Comparison of ENCODE assay signal across 8 mouse cellular contexts in genomic region chr6:88199001-88199717, GRCm38 (mm10). TPM values are rescaled to one million over a fixed set of nuclear protein-coding genes. Genes with fewer than 3 reads are reported as not detected.
DNase-seq lines count a peak whose midpoint lies in the region; ATAC-seq and TF ChIP-seq lines count a peak whose summit lies in the region.

No protein-coding gene starts in this region.

- peak overlapping the region; percentile 42 for H3K4me3 ChIP-seq in kidney, adult 2 months (ENCODE audit: insufficient read depth, low read depth, low read length)
- peak overlapping the region; percentile 66 for H3K4me3 ChIP-seq in embryonic facial prominence, embryonic 10.5 days
- peak overlapping the region; percentile 41 for H3K4me3 ChIP-seq in hindbrain, embryonic 13.5 days
- H3K4me3 ChIP-seq in macrophage (ENCODE audit: inconsistent target) = peak overlapping the region; percentile 12; the same call in 1 of the 2 replicates

- no peak for DNase-seq in kidney, adult 2 months
- no peak for DNase-seq in kidney, adult 8-10 months
- DNase-seq in embryonic facial prominence, embryonic 10.5 days (ENCODE audit: low spot score) = peak; percentile 61
- DNase-seq in spleen, adult 18-20 months = no peak
- DNase-seq in layer of hippocampus, postnatal 36 days = no peak
- DNase-seq in T-cell, adult 2 months (ENCODE audit: low spot score) = no peak

- H3K79me2 ChIP-seq in macrophage (ENCODE audit: inconsistent target) = no peaks in the 10 kb centered on the region

- H3K36me3 ChIP-seq in kidney, adult 2 months (ENCODE audit: control insufficient read depth, insufficient read depth, low read length) = no peaks in the 10 kb centered on the region
- H3K36me3 ChIP-seq in embryonic facial prominence, embryonic 10.5 days (replicated peaks) = peaks cover 4% of the 10 kb centered on the region
- no peaks in the 10 kb centered on the region for H3K36me3 ChIP-seq in hindbrain, embryonic 13.5 days
- H3K36me3 ChIP-seq in macrophage (ENCODE audit: inconsistent target) = no peaks in the 10 kb centered on the region

- H3K27ac ChIP-seq in kidney, adult 2 months (ENCODE audit: insufficient read depth, low read depth, low read length) = peak overlapping the region; percentile 36; the same call in 1 of the 2 replicates
- H3K27ac ChIP-seq in embryonic facial prominence, embryonic 10.5 days (replicated peaks) = peak overlapping the region; percentile 75
- no peak overlapping the region for H3K27ac ChIP-seq in hindbrain, embryonic 13.5 days
- H3K27ac ChIP-seq in macrophage = no peak overlapping the region

- no peaks in the 10 kb centered on the region for H3K9me3 ChIP-seq in embryonic facial prominence, embryonic 10.5 days
- H3K9me3 ChIP-seq in hindbrain, embryonic 13.5 days = no peaks in the 10 kb centered on the region

- H3K4me1 ChIP-seq in kidney, adult 2 months (ENCODE audit: control insufficient read depth, insufficient read depth, low read length) = no peaks in the 10 kb centered on the region
- peaks cover 90% of the 10 kb centered on the region for H3K4me1 ChIP-seq in embryonic facial prominence, embryonic 10.5 days
- peaks cover 42% of the 10 kb centered on the region for H3K4me1 ChIP-seq in hindbrain, embryonic 13.5 days (replicated peaks)

- TF ChIP-seq POLR2A in kidney, adult 2 months (IDR thresholded peaks at IDR 0.05; ENCODE audit: low read depth, low read length) = no peak

- no peak for ATAC-seq in hindbrain, embryonic 13.5 days (ENCODE audit: low FRiP score)

- 2% methylated on average over 39 of the region's 39 CpGs for WGBS in kidney, adult 2 months
- WGBS in embryonic facial prominence, embryonic 10.5 days = 1% methylated on average over 39 of the region's 39 CpGs
- WGBS in hindbrain, embryonic 13.5 days = 2% methylated on average over 39 of the region's 39 CpGs
- WGBS in macrophage (ENCODE audit: missing documents) = under 1% methylated on average over 39 of the region's 39 CpGs

- H3K4me2 ChIP-seq in hindbrain, embryonic 13.5 days = peak overlapping the region; percentile 54

- peaks cover 2% of the 10 kb centered on the region; the same call in 1 of the 2 replicates for H3K27me3 ChIP-seq in kidney, adult 2 months (replicated peaks; ENCODE audit: control insufficient read depth, insufficient read depth, low read length)
- peaks cover 100% of the 10 kb centered on the region for H3K27me3 ChIP-seq in embryonic facial prominence, embryonic 10.5 days (replicated peaks; ENCODE audit: low read depth, poor library complexity, severe bottlenecking)
- H3K27me3 ChIP-seq in hindbrain, embryonic 13.5 days = peaks cover 97% of the 10 kb centered on the region

- TF ChIP-seq CTCF in kidney, adult 2 months (conservative IDR thresholded peaks at IDR 0.05; ENCODE audit: insufficient read depth, insufficient read length, low read depth, low read length) = no peak

- peak overlapping the region; percentile 62 for H3K9ac ChIP-seq in hindbrain, embryonic 13.5 days

RNA-seq across cellular contexts. Expression of gene Gata2, which starts 5.5 kb away (rescaled TPM):
- 36.9 and 37.4 TPM in 2 replicates for polyA plus RNA-seq in kidney, adult 2 months (2012; rRNA removed)
- polyA plus RNA-seq in embryonic facial prominence, embryonic 10.5 days (2016; fragmentation: Nextera tagmentation; extraction: Ambion mirVana) = 34.6 and 35.9 TPM in 2 replicates
- polyA plus RNA-seq in hindbrain, embryonic 13.5 days (2015; fragmentation: Nextera tagmentation; extraction: Ambion mirVana) = 20.6 and 27.0 TPM in 2 replicates
- total RNA-seq in macrophage (2018; cell fraction: chromatin; rRNA removed) = 1 to 10 TPM in 1 of 26 experiments, under 1 TPM in 5, not detected in 20; 0.33 to 1.1 (median 0.66) TPM
- total RNA-seq in macrophage (2018; cell fraction: cytosol; rRNA removed) = 1 to 10 TPM in 1 of 26 experiments, under 1 TPM in 20, not detected in 5; 0.06 to 1.6 (median 0.12) TPM
- 1 to 10 TPM in 4 of 26 experiments, under 1 TPM in 2, not detected in 20; 0.23 to 2.4 (median 1.4) TPM for total RNA-seq in macrophage (2018; cell fraction: nucleus; rRNA removed)
- polyA plus RNA-seq in macrophage (2018) = 0.34 to 0.56 TPM in 2 of 3 replicates, not detected in the other
- 1 to 10 TPM; 3.7 to 7.8 TPM for total RNA-seq in layer of hippocampus, postnatal 36 days (2021)

RNA-seq across cellular contexts. Expression of gene Dnajb8, which starts 22.9 kb away (rescaled TPM):
- 0.10 TPM in 1 of 2 replicates, not detected in the other for polyA plus RNA-seq in kidney, adult 2 months (2012; rRNA removed)
- not detected in 2 replicates for polyA plus RNA-seq in embryonic facial prominence, embryonic 10.5 days (2016; fragmentation: Nextera tagmentation; extraction: Ambion mirVana)
- polyA plus RNA-seq in hindbrain, embryonic 13.5 days (2015; fragmentation: Nextera tagmentation; extraction: Ambion mirVana) = not detected in 2 replicates
- total RNA-seq in macrophage (2018; cell fraction: chromatin; rRNA removed) = not detected
- not detected for total RNA-seq in macrophage (2018; cell fraction: cytosol; rRNA removed)
- total RNA-seq in macrophage (2018; cell fraction: nucleus; rRNA removed) = not detected
- polyA plus RNA-seq in macrophage (2018) = not detected in 3 replicates
- not detected for total RNA-seq in layer of hippocampus, postnatal 36 days (2021)

Comparison
In these comparisons a context has a peak if more than half of its experiments do, and no peak if none do; other contexts are left out.
1. H3K27ac ChIP-seq: peak in kidney, adult 2 months (single experiment) and embryonic facial prominence, embryonic 10.5 days (single experiment); none in hindbrain, embryonic 13.5 days (single experiment) and macrophage (single experiment).
2. H3K4me3 ChIP-seq: peak in every context shown above with its lines; median percentile 66 in embryonic facial prominence, embryonic 10.5 days; 42 in kidney, adult 2 months; 41 in hindbrain, embryonic 13.5 days; 12 in macrophage.
3. RNA of gene Gata2, which starts 5.5 kb away (polyA plus RNA-seq): 36.9 to 37.4 TPM in kidney, adult 2 months, 34.6 to 35.9 TPM in embryonic facial prominence, embryonic 10.5 days and 20.6 to 27.0 TPM in hindbrain, embryonic 13.5 days; 0.34 to 0.56 TPM in macrophage; every median in the first group is over 10 times any median in the second.